Mouse (Mus musculus): ENCODE data around the gene Ptges3l. TPM values are rescaled to one million over a fixed set of nuclear protein-coding genes. Genes with fewer than 3 reads are reported as not detected.
A peak's percentile ranks its signal among the peaks of the same experiment; 100 is the strongest.
"Not testable (repeated sequence)": the region's sequence is repeated elsewhere in the genome, so short reads cannot be mapped to it uniquely, and the experiment has no call there.

Gene Ptges3l
- polyA plus RNA-seq, 1 experiment from 2014 or later = 24.1 TPM

GRCm38 (mm10) chr11:101450394-101450793, 25.3 kb upstream of the Ptges3l start:
- H3K9me3 ChIP-seq (ENCODE audit: control insufficient read depth, low read depth, low read length) = no peaks in the 10 kb centered on the region
- H3K4me3 ChIP-seq (ENCODE audit: low read depth, low read length) = no peak overlapping the region
- no peak for ATAC-seq (ENCODE audit: insufficient number of reproducible peaks, insufficient read depth, low FRiP score, low read depth)
- peaks cover 4% of the 10 kb centered on the region; the same call in 1 of the 2 replicates for H3K36me3 ChIP-seq (ENCODE audit: control insufficient read depth, insufficient read depth, low read length)
- H3K27ac ChIP-seq (ENCODE audit: low read length) = no peak overlapping the region
- H3K4me2 ChIP-seq (replicated peaks; ENCODE audit: low read depth, low read length) = no peak overlapping the region
- WGBS = 84% methylated on average over 3 of the region's 3 CpGs
- H3K4me1 ChIP-seq (ENCODE audit: control insufficient read depth, insufficient read depth, low read length) = peaks cover 2% of the 10 kb centered on the region; the same call in 1 of the 2 replicates
- H3K9ac ChIP-seq (replicated peaks; ENCODE audit: low read depth, low read length) = no peak overlapping the region
- no peaks in the 10 kb centered on the region for H3K27me3 ChIP-seq (ENCODE audit: control insufficient read depth, insufficient read depth, low read length)

DNA sequence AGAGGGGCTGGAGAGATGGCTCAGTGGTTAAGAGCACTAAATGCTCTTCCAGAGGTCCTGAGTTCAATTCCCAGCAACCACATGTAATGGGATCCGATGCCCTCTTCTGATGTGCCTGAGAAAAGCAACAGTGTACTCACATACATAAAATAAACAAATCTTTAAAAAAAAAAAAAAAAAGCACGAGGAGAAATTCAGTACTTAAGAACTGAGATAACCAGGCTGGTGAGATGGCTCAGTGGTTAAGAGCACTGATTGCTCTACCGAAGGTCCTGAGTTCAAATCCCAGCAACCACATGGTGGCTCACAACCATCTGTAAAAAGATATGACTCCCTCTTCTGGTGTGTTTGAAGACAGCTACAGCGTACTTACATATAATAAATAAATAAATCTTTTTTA, 24.5 kb upstream of the Ptges3l start:
- H3K27me3 ChIP-seq (ENCODE audit: control insufficient read depth, insufficient read depth, low read length); H3K9ac ChIP-seq (replicated peaks; ENCODE audit: low read depth, low read length); H3K9me3 ChIP-seq (ENCODE audit: control insufficient read depth, low read depth, low read length); H3K4me2 ChIP-seq (replicated peaks; ENCODE audit: low read depth, low read length); H3K4me3 ChIP-seq (ENCODE audit: low read depth, low read length); H3K4me1 ChIP-seq (ENCODE audit: control insufficient read depth, insufficient read depth, low read length); H3K36me3 ChIP-seq (ENCODE audit: control insufficient read depth, insufficient read depth, low read length); H3K27ac ChIP-seq (ENCODE audit: low read length); ATAC-seq (ENCODE audit: insufficient number of reproducible peaks, insufficient read depth, low FRiP score, low read depth): not testable (repeated sequence)
- 78% methylated on average over 4 of the region's 4 CpGs for WGBS

DNA sequence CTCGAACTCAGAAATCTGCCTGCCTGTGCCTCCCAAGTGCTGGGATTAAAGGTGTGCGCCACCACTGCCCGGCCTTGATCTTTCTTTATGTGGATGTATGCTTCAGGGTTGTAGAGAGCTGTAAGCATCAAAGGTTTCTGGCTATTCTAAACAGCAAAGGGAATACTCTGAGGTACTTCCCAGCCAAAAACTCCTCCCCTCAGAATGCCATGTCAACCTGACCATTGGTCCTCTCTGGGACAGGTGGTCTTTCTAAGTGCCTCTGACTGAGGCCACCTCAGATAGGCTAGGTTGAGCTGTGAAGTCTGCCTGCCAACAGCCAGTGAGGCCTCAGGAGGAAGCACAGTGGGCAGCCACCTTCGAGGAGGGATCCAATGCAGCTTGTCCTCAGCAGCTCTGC, 23.8 kb upstream of the Ptges3l start:
- no peak for ATAC-seq (ENCODE audit: insufficient number of reproducible peaks, insufficient read depth, low FRiP score, low read depth)
- Histone ChIP-seq H3K9me3 (ENCODE audit: control insufficient read depth, low read depth, low read length) (no peaks in the 10 kb centered on the region), H3K27ac (ENCODE audit: low read length) (peak overlapping the region; percentile 77; the same call in 1 of the 2 replicates), H3K9ac (replicated peaks; ENCODE audit: low read depth, low read length) (no peak overlapping the region), H3K4me2 (replicated peaks; ENCODE audit: low read depth, low read length) (peak overlapping the region; percentile 59), H3K36me3 (ENCODE audit: control insufficient read depth, insufficient read depth, low read length) (peaks cover 16% of the 10 kb centered on the region), H3K4me1 (ENCODE audit: control insufficient read depth, insufficient read depth, low read length) (peaks cover 8% of the 10 kb centered on the region; the same call in 1 of the 2 replicates), H3K27me3 (ENCODE audit: control insufficient read depth, insufficient read depth, low read length) (no peaks in the 10 kb centered on the region), H3K4me3 (ENCODE audit: low read depth, low read length) (peak overlapping the region; percentile 40; the same call in 1 of the 2 replicates)
- 77% methylated on average over 4 of the region's 4 CpGs for WGBS

DNA sequence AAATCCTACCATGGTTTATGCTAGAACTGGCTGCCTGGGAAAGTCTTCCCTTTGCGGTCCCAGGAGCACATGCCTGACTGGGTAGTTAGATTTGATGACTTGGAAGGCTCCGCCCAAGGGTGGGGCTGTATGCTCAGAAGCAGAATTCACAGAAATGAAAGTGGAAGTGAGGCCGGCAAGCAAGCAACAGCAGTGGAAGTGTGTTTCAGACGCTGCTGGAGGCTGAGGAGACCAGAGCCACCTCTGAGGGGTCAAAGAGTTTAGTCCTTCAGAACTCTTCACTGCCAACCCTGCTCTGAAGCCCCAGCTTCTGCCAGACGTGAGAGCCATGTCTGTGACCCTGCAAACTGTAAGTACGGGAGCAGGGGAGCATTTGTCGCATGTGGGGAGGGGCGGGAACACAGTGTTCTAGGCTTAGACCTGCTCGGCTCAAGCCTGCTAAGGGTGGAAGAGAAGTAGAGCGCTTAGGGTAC, 23.2 kb upstream of the Ptges3l start, which contains the start of gene Ifi35:
Ifi35 (plus strand) TSS at position 134 of the 473 bp plus-strand sequence.
- Histone ChIP-seq H3K27ac (ENCODE audit: low read length) (peak within 1 kb of the TSS; percentile 77), H3K9me3 (ENCODE audit: control insufficient read depth, low read depth, low read length) (no peaks in the 10 kb centered on the region), H3K9ac (replicated peaks; ENCODE audit: low read depth, low read length) (peak within 1 kb of the TSS; percentile 40), H3K4me2 (replicated peaks; ENCODE audit: low read depth, low read length) (peak within 1 kb of the TSS; percentile 59), H3K4me3 (ENCODE audit: low read depth, low read length) (peak within 1 kb of the TSS; percentile 40), H3K4me1 (ENCODE audit: control insufficient read depth, insufficient read depth, low read length) (peaks cover 14% of the 10 kb centered on the region; the same call in 1 of the 2 replicates), H3K36me3 (ENCODE audit: control insufficient read depth, insufficient read depth, low read length) (peaks cover 21% of the 10 kb centered on the region), H3K27me3 (ENCODE audit: control insufficient read depth, insufficient read depth, low read length) (no peaks in the 10 kb centered on the region)
- 16% methylated on average over 10 of the region's 10 CpGs for WGBS
- ATAC-seq (ENCODE audit: insufficient number of reproducible peaks, insufficient read depth, low FRiP score, low read depth) = peak; percentile 70

- Histone ChIP-seq H3K27me3 (ENCODE audit: control insufficient read depth, insufficient read depth, low read length) (no peaks in the 10 kb centered on the region), H3K9ac (replicated peaks; ENCODE audit: low read depth, low read length) (no peak overlapping the region), H3K9me3 (ENCODE audit: control insufficient read depth, low read depth, low read length) (no peaks in the 10 kb centered on the region), H3K4me3 (ENCODE audit: low read depth, low read length) (no peak overlapping the region), H3K36me3 (ENCODE audit: control insufficient read depth, insufficient read depth, low read length) (peaks cover 21% of the 10 kb centered on the region), H3K4me1 (ENCODE audit: control insufficient read depth, insufficient read depth, low read length) (peaks cover 17% of the 10 kb centered on the region; the same call in 1 of the 2 replicates), H3K27ac (ENCODE audit: low read length) (peak overlapping the region; percentile 10; the same call in 1 of the 2 replicates), H3K4me2 (replicated peaks; ENCODE audit: low read depth, low read length) (peak overlapping the region; percentile 59; the same call in 1 of the 2 replicates)
- WGBS = 87% methylated on average over 5 of the region's 5 CpGs
- ATAC-seq (ENCODE audit: insufficient number of reproducible peaks, insufficient read depth, low FRiP score, low read depth) = no peak
Measured at GRCm38 (mm10) chr11:101447786-101448185, 22.7 kb upstream of the Ptges3l start.

DNA sequence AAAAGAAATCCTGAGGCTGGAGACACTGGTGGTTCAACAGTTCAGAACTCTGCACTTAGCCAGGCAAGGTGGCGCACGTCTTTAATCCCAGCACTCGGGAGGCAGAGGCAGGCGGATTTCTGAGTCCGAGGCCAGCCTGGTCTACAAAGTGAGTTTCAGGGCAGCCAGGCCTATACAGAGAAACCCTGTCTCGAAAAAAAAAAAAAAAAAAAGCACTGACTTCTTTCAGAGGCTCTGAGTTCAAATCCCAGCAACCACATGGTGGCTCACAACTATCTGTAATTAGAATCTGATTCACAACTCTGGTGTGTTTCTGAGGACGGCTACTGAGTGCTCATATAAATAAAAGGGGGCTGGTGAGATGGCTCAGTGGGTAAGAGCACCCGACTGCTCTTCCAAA, 21.7 kb upstream of the Ptges3l start:
- ATAC-seq (ENCODE audit: insufficient number of reproducible peaks, insufficient read depth, low FRiP score, low read depth); H3K4me3 ChIP-seq (ENCODE audit: low read depth, low read length); H3K4me2 ChIP-seq (replicated peaks; ENCODE audit: low read depth, low read length); H3K9me3 ChIP-seq (ENCODE audit: control insufficient read depth, low read depth, low read length); H3K27me3 ChIP-seq (ENCODE audit: control insufficient read depth, insufficient read depth, low read length); H3K27ac ChIP-seq (ENCODE audit: low read length); H3K9ac ChIP-seq (replicated peaks; ENCODE audit: low read depth, low read length): not testable (repeated sequence)
- peaks cover 21% of the 10 kb centered on the region for H3K36me3 ChIP-seq (ENCODE audit: control insufficient read depth, insufficient read depth, low read length)
- 91% methylated on average over 8 of the region's 8 CpGs for WGBS
- H3K4me1 ChIP-seq (ENCODE audit: control insufficient read depth, insufficient read depth, low read length) = peaks cover 17% of the 10 kb centered on the region; the same call in 1 of the 2 replicates

DNA sequence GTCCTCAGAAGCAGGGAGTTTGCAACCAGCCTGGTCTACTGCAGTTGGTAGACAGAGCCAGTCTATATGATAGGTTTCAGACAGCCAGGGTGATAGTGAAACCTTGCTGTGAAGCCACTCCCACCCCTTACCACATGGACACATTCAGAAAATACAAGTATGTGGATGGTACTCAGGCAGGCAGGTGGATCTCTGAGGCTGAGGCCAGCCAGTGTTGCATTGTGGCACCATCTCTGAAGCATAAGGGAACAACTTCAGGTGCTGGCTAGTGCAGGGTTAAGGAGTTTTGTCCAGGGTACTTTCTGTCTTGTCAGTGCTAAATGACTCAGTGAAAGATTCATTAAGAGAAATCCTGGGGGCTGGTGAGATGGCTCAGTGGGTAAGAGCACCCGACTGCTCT, 21.2 kb upstream of the Ptges3l start:
- no peaks in the 10 kb centered on the region for H3K27me3 ChIP-seq (ENCODE audit: control insufficient read depth, insufficient read depth, low read length)
- no peak overlapping the region for H3K9ac ChIP-seq (replicated peaks; ENCODE audit: low read depth, low read length)
- H3K4me1 ChIP-seq (ENCODE audit: control insufficient read depth, insufficient read depth, low read length) = peaks cover 17% of the 10 kb centered on the region; the same call in 1 of the 2 replicates
- no peak for ATAC-seq (ENCODE audit: insufficient number of reproducible peaks, insufficient read depth, low FRiP score, low read depth)
- H3K4me2 ChIP-seq (replicated peaks; ENCODE audit: low read depth, low read length) = no peak overlapping the region
- WGBS = 79% methylated on average over 1 of the region's 1 CpGs
- no peak overlapping the region for H3K4me3 ChIP-seq (ENCODE audit: low read depth, low read length)
- H3K9me3 ChIP-seq (ENCODE audit: control insufficient read depth, low read depth, low read length) = no peaks in the 10 kb centered on the region
- peaks cover 21% of the 10 kb centered on the region for H3K36me3 ChIP-seq (ENCODE audit: control insufficient read depth, insufficient read depth, low read length)
- no peak overlapping the region for H3K27ac ChIP-seq (ENCODE audit: low read length)

GRCm38 (mm10) chr11:101442760-101443159, 17.6 kb upstream of the Ptges3l start:
- WGBS = under 1% methylated on average over 14 of the region's 14 CpGs
- H3K4me2 ChIP-seq (replicated peaks; ENCODE audit: low read depth, low read length) = peak overlapping the region; percentile 93
- H3K36me3 ChIP-seq (ENCODE audit: control insufficient read depth, insufficient read depth, low read length) = peaks cover 21% of the 10 kb centered on the region
- H3K4me3 ChIP-seq (ENCODE audit: low read depth, low read length) = peak overlapping the region; percentile 87
- H3K9ac ChIP-seq (replicated peaks; ENCODE audit: low read depth, low read length) = peak overlapping the region; percentile 95
- H3K4me1 ChIP-seq (ENCODE audit: control insufficient read depth, insufficient read depth, low read length) = peaks cover 15% of the 10 kb centered on the region; the same call in 1 of the 2 replicates
- no peaks in the 10 kb centered on the region for H3K27me3 ChIP-seq (ENCODE audit: control insufficient read depth, insufficient read depth, low read length)
- no peak; the same call in 1 of the 2 replicates for ATAC-seq (ENCODE audit: insufficient number of reproducible peaks, insufficient read depth, low FRiP score, low read depth)
- peak overlapping the region; percentile 90 for H3K27ac ChIP-seq (ENCODE audit: low read length)
- H3K9me3 ChIP-seq (ENCODE audit: control insufficient read depth, low read depth, low read length) = no peaks in the 10 kb centered on the region

All from stomach, embryonic 14.5 days (tissue).